Mouse (Mus musculus) layer of hippocampus, postnatal 25 days (tissue): ENCODE data around the gene Cabp1. TPM values are rescaled to one million over a fixed set of nuclear protein-coding genes. Genes with fewer than 3 reads are reported as not detected.
"Not testable (repeated sequence)": the region's sequence is repeated elsewhere in the genome, so short reads cannot be mapped to it uniquely, and the experiment has no call there.

ENCODE experiments used
- DNase-seq, 2 experiments: peaks; one replicate each; pipeline ENCODE4 v3.0.0; 2022; ENCODE audit warnings: mixed read lengths in 2 of 2, low spot score in 1 of 2; ENCODE audit errors: extremely low spot score in 1 of 2
- total RNA-seq, 2 experiments: library from RNA; stranded (reverse); gene quantifications; 2 replicates each; pipeline ENCODE4 v1.2.3; 2021

The Cabp1 gene
- total RNA-seq, 2 experiments from 2014 or later = 118 to 121 TPM

GRCm38 (mm10) chr5:115155831-115156230, 38.4 kb downstream of the Cabp1 start:
- no peak for DNase-seq

GRCm38 (mm10) chr5:115155156-115155631, 39.0 kb downstream of the Cabp1 start:
- DNase-seq = no peak

- DNase-seq = no peak
These were observed 41.8 kb downstream of the Cabp1 start for GRCm38 (mm10) chr5:115152132-115152956.

- no peak for DNase-seq
These were observed 42.7 kb downstream of the Cabp1 start for GRCm38 (mm10) chr5:115151457-115151856.

DNA sequence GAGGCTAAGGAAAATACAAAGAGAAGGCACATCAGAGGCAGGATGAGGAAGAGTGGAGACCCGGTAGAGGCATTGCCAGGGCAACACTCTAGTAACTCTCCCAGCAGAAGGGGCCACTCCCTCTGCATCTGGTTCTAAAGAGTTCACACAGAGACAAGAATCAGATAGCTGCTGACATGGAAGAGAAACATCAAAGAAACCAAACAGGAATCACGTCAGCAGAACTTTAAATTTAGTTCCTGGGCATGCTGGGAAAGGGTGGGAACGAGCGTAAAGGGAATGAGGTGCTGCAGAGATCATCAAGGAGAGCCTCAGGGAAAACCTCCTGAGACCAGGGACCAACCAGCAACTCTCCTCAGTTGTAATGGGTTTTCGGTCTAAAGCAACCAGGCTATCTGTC, 43.2 kb downstream of the Cabp1 start:
- no peak for DNase-seq

DNA sequence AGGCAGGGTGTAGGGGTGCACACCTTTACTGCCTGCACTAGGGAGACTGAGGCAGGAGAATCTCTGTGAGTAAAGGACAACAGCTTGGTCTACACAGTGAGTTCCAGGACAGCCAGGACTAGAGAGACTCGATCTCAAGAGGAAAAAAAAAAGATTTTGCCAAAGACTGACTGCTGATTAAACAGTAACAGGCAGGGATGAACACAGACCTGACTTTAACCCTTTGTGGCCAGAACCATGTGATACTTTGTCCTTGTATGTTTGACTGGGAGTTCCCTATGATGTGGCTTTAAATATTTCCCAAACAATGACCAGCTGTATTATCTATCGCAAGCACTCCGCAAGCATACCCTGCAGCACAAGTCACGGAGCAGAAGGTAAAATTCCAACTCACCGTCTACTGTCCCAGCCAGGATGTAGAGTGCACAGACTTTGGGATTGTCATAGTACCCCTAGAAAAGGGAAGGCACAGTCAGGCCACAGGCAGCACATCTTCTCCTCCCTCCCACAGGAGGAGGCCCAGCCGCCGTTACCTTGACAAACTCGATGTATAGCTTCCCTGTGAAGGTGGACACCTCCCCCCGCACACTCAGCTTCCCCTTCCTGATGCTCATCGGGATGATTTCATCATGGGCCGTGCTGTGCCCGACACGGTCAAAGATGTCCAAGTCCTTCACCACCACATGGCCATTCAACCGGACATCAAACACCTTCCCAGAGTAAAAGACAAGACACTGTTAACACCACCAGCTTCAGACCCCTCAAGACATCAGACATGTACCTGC, 44.3 kb downstream of the Cabp1 start:
- no peak for DNase-seq

DNA sequence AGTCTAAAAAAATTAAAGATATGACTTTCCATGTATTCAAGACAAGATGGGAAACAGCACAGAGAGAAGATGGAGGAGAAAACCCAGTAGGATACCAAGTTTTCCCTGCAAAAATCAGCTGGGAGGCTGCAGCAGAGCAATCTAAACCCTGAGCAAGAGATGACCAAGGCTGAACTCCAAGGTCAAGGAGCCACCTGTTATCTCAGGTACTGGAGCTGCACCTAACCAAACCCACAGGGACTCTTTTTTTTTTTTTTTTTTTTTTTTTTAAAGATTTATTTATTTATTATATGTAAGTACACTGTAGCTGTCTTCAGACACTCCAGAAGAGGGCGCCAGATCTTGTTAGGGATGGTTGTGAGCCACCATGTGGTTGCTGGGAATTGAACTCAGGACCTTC, 45.3 kb downstream of the Cabp1 start:
- not testable (repeated sequence) for DNase-seq

GRCm38 (mm10) chr5:115148378-115148777, 45.8 kb downstream of the Cabp1 start:
- DNase-seq = no peak

GRCm38 (mm10) chr5:115147388-115147787, 46.8 kb downstream of the Cabp1 start:
- DNase-seq = no peak

GRCm38 (mm10) chr5:115146747-115147130, 47.4 kb downstream of the Cabp1 start:
- no peak for DNase-seq

- DNase-seq = no peak
These were observed 48.0 kb downstream of the Cabp1 start for GRCm38 (mm10) chr5:115145976-115146746.

- DNase-seq = no peak
These were observed 48.8 kb downstream of the Cabp1 start for GRCm38 (mm10) chr5:115145253-115145968.

DNA sequence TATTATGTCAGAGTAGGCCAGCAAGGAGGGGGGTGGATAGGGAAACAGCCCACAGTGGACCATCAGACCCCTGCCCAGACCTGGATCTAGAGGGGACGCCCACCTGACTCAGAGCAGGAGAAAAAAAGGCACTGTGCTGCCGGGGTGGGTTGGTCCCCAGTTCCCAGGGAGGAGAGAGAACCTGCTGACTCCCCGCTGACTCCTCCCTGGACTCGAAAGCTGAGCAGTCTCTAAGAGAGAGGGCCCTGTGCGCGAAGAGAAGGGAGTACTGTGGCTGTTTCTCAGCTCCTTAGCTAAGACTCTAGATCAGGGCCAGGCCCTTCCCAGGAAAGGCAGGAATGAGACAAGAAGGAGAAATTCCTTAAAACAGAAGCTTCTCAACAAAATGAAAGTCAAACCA, 49.7 kb downstream of the Cabp1 start:
- DNase-seq = no peak

DNA sequence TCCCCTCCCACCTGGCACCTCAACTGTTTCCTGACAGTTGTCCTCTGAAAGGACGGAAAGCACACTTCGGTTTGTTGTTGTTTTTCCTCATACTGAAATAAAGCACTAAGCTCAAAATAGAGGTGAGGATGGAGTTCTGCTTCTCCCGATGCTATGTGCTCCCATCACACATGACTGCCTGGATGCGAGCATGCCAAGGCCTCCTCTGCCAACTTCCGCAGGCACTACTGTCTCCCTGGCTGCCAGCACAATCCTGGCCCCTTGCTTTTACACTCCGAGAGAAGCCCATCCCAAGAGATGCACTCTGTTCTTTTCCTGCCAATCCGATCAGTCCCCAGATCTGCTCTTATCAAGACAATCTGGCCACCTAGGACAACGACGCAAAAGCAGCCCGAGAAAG, 50.6 kb downstream of the Cabp1 start:
- DNase-seq = peak in 1 of 2 experiments; percentile 36

DNA sequence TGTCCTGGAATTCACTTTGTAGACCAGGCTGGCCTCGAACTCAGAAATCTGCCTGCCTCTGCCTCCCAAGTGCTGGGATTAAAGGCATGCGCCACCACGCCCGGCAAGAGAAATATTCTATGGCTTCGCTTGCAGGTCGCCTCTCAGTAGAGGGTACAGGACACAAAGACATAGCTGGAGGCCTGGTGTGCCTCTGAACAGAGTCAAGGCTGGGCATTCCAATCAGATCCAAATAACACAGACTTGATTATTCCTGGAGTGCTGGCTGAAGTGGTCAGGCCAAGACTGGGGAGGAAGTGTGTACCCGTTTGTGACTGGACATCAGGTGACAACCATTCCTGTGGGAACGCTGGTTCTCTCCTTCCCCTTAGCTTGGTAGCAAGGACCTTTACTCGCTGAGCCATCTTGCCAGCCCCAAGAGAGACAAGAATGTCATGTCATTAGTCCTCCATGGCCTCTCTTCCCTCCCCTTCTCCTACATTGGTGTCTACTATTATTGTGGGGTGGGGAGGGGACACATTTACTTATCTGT, 51.9 kb downstream of the Cabp1 start:
- DNase-seq = no peak

GRCm38 (mm10) chr5:115140726-115141125, 53.5 kb downstream of the Cabp1 start:
- no peak for DNase-seq

DNA sequence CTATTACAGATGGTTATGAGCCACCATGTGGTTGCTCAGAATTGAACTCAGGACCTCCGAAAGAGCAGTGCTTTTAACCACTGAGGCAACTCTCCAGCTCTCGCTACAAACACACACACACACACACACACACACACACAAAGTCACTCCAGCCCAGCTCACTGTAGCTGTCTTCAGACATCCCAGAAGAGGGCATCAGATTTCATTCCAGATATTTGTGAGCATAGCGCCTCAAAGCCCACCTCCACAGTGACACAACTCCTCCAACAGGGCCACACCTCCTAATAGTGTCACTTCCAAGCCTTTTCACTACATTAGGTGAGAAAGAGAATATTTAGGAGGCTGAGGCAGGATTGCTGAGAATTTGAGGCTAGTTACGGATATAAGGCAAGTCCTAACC, 55.1 kb downstream of the Cabp1 start:
- DNase-seq = no peak

GRCm38 (mm10) chr5:115134234-115135165, 59.7 kb downstream of the Cabp1 start, which contains the start of gene Unc119b:
Gene Unc119b, minus strand, starts transcription at chr5:115134975.
- peak; percentile 75 to 76 for DNase-seq
